Mouse (Mus musculus): ENCODE data around the gene Otud7b. TPM values are rescaled to one million over a fixed set of nuclear protein-coding genes. Genes with fewer than 3 reads are reported as not detected.

Gene Otud7b
- polyA plus RNA-seq, 1 experiment from 2014 or later: 7.9 TPM

GRCm38 (mm10) chr3:96152611-96153010 is 48.3 kb downstream of the Otud7b start:
- ATAC-seq (ENCODE audit: low FRiP score): no peak
- WGBS: 92% methylated on average over 5 of the region's 5 CpGs
- peaks cover 58% of the 10 kb centered on the region for H3K36me3 ChIP-seq (replicated peaks; ENCODE audit: control insufficient read depth, insufficient read depth)

GRCm38 (mm10) chr3:96155501-96155900 is 51.2 kb downstream of the Otud7b start:
- DNase-seq (ENCODE audit: low spot score) (no peak), ATAC-seq (ENCODE audit: low FRiP score) (peak; percentile 48; the same call in 1 of the 2 replicates)
- Histone ChIP-seq H3K36me3 (replicated peaks; ENCODE audit: control insufficient read depth, insufficient read depth) (peaks cover 52% of the 10 kb centered on the region), H3K4me3 (replicated peaks; ENCODE audit: low read length) (no peak overlapping the region), H3K27ac (no peak overlapping the region), H3K9me3 (ENCODE audit: control insufficient read depth, low read length) (no peaks in the 10 kb centered on the region), H3K27me3 (ENCODE audit: control insufficient read depth, insufficient read depth, low read length) (no peaks in the 10 kb centered on the region), H3K9ac (no peak overlapping the region), H3K4me2 (replicated peaks) (no peak overlapping the region), H3K4me1 (replicated peaks; ENCODE audit: control insufficient read depth, insufficient read depth, low read length) (peaks cover 4% of the 10 kb centered on the region; the same call in 1 of the 2 replicates)
- WGBS: 80% methylated on average over 8 of the region's 8 CpGs

More at GRCm38 (mm10) chr3:96152611-96153010, 48.3 kb downstream of the Otud7b start:
- H3K4me3 ChIP-seq (replicated peaks; ENCODE audit: low read length): no peak overlapping the region
- H3K27ac ChIP-seq: no peak overlapping the region
- H3K9ac ChIP-seq: no peak overlapping the region
- DNase-seq (ENCODE audit: low spot score): no peak
- H3K4me1 ChIP-seq (replicated peaks; ENCODE audit: control insufficient read depth, insufficient read depth, low read length): no peaks in the 10 kb centered on the region
- no peaks in the 10 kb centered on the region for H3K9me3 ChIP-seq (ENCODE audit: control insufficient read depth, low read length)
- H3K4me2 ChIP-seq (replicated peaks): no peak overlapping the region
- H3K27me3 ChIP-seq (ENCODE audit: control insufficient read depth, insufficient read depth, low read length): no peaks in the 10 kb centered on the region

- no peak overlapping the region for H3K4me2 ChIP-seq (replicated peaks)
- no peak for ATAC-seq (ENCODE audit: low FRiP score)
- 87% methylated on average over 4 of the region's 4 CpGs for WGBS
Observed at GRCm38 (mm10) chr3:96159820-96160219, 55.5 kb downstream of the Otud7b start.

GRCm38 (mm10) chr3:96160222-96160802 is 56.0 kb downstream of the Otud7b start:
- Histone ChIP-seq H3K27me3 (ENCODE audit: control insufficient read depth, insufficient read depth, low read length) (no peaks in the 10 kb centered on the region), H3K4me2 (replicated peaks) (peak overlapping the region; percentile 74; the same call in 1 of the 2 replicates), H3K36me3 (replicated peaks; ENCODE audit: control insufficient read depth, insufficient read depth) (peaks cover 4% of the 10 kb centered on the region), H3K27ac (no peak overlapping the region), H3K9ac (no peak overlapping the region), H3K4me1 (replicated peaks; ENCODE audit: control insufficient read depth, insufficient read depth, low read length) (peaks cover 16% of the 10 kb centered on the region), H3K4me3 (replicated peaks; ENCODE audit: low read length) (no peak overlapping the region), H3K9me3 (ENCODE audit: control insufficient read depth, low read length) (no peaks in the 10 kb centered on the region)
- DNase-seq (ENCODE audit: low spot score) (no peak), ATAC-seq (ENCODE audit: low FRiP score) (no peak)
- 62% methylated on average over 4 of the region's 4 CpGs for WGBS

More at GRCm38 (mm10) chr3:96159820-96160219, 55.5 kb downstream of the Otud7b start:
- H3K27me3 ChIP-seq (ENCODE audit: control insufficient read depth, insufficient read depth, low read length): no peaks in the 10 kb centered on the region
- no peak overlapping the region for H3K27ac ChIP-seq
- peaks cover 16% of the 10 kb centered on the region for H3K4me1 ChIP-seq (replicated peaks; ENCODE audit: control insufficient read depth, insufficient read depth, low read length)
- H3K4me3 ChIP-seq (replicated peaks; ENCODE audit: low read length): no peak overlapping the region
- peaks cover 9% of the 10 kb centered on the region for H3K36me3 ChIP-seq (replicated peaks; ENCODE audit: control insufficient read depth, insufficient read depth)
- DNase-seq (ENCODE audit: low spot score): no peak
- H3K9ac ChIP-seq: no peak overlapping the region
- H3K9me3 ChIP-seq (ENCODE audit: control insufficient read depth, low read length): no peaks in the 10 kb centered on the region

- Histone ChIP-seq H3K27ac (peak overlapping the region; percentile 26; the same call in 1 of the 2 replicates), H3K9me3 (ENCODE audit: control insufficient read depth, low read length) (no peaks in the 10 kb centered on the region), H3K9ac (peak overlapping the region; percentile 41), H3K36me3 (replicated peaks; ENCODE audit: control insufficient read depth, insufficient read depth) (no peaks in the 10 kb centered on the region), H3K4me3 (replicated peaks; ENCODE audit: low read length) (peak overlapping the region; percentile 30), H3K4me2 (replicated peaks) (peak overlapping the region; percentile 74), H3K4me1 (replicated peaks; ENCODE audit: control insufficient read depth, insufficient read depth, low read length) (peaks cover 16% of the 10 kb centered on the region), H3K27me3 (ENCODE audit: control insufficient read depth, insufficient read depth, low read length) (no peaks in the 10 kb centered on the region)
- 2% methylated on average over 12 of the region's 12 CpGs for WGBS
- ATAC-seq (ENCODE audit: low FRiP score) (peak; percentile 81), DNase-seq (ENCODE audit: low spot score) (peak; percentile 61)
Observed at GRCm38 (mm10) chr3:96160803-96161516, 56.6 kb downstream of the Otud7b start.

- H3K4me1 ChIP-seq (replicated peaks; ENCODE audit: control insufficient read depth, insufficient read depth, low read length): peaks cover 16% of the 10 kb centered on the region
Observed at GRCm38 (mm10) chr3:96161869-96162840, 57.8 kb downstream of the Otud7b start, which contains the start of gene Mtmr11. Gene Mtmr11, plus strand, starts transcription at chr3:96162004.

GRCm38 (mm10) chr3:96163040-96163439 is 58.7 kb downstream of the Otud7b start:
- Histone ChIP-seq H3K4me3 (replicated peaks; ENCODE audit: low read length) (no peak overlapping the region), H3K4me1 (replicated peaks; ENCODE audit: control insufficient read depth, insufficient read depth, low read length) (peaks cover 16% of the 10 kb centered on the region), H3K27me3 (ENCODE audit: control insufficient read depth, insufficient read depth, low read length) (no peaks in the 10 kb centered on the region), H3K36me3 (replicated peaks; ENCODE audit: control insufficient read depth, insufficient read depth) (no peaks in the 10 kb centered on the region), H3K9me3 (ENCODE audit: control insufficient read depth, low read length) (no peaks in the 10 kb centered on the region), H3K9ac (no peak overlapping the region), H3K27ac (no peak overlapping the region), H3K4me2 (replicated peaks) (0 out of 2 replicates have a peak overlapping the region, but pooled peaks have one; percentile 74)
- DNase-seq (ENCODE audit: low spot score) (no peak), ATAC-seq (ENCODE audit: low FRiP score) (no peak)
- WGBS: 88% methylated on average over 6 of the region's 6 CpGs

More at GRCm38 (mm10) chr3:96161869-96162840, 57.8 kb downstream of the Otud7b start, which contains the start of gene Mtmr11:
- no peaks in the 10 kb centered on the region for H3K9me3 ChIP-seq (ENCODE audit: control insufficient read depth, low read length)
- H3K9ac ChIP-seq: peak within 1 kb of the TSS; percentile 41
- peak within 1 kb of the TSS; percentile 26; the same call in 1 of the 2 replicates for H3K27ac ChIP-seq
- H3K4me2 ChIP-seq (replicated peaks): peak within 1 kb of the TSS; percentile 74
- 6% methylated on average over 16 of the region's 16 CpGs for WGBS
- no peak for ATAC-seq (ENCODE audit: low FRiP score)
- peak; percentile 44 for DNase-seq (ENCODE audit: low spot score)
- no peaks in the 10 kb centered on the region for H3K36me3 ChIP-seq (replicated peaks; ENCODE audit: control insufficient read depth, insufficient read depth)
- H3K4me3 ChIP-seq (replicated peaks; ENCODE audit: low read length): peak within 1 kb of the TSS; percentile 30
- H3K27me3 ChIP-seq (ENCODE audit: control insufficient read depth, insufficient read depth, low read length): no peaks in the 10 kb centered on the region

- no peak overlapping the region for H3K9ac ChIP-seq
- ATAC-seq (ENCODE audit: low FRiP score) (no peak), DNase-seq (ENCODE audit: low spot score) (no peak)
- no peak overlapping the region for H3K27ac ChIP-seq
- H3K4me3 ChIP-seq (replicated peaks; ENCODE audit: low read length): no peak overlapping the region
- 61% methylated on average over 12 of the region's 12 CpGs for WGBS
- no peaks in the 10 kb centered on the region for H3K36me3 ChIP-seq (replicated peaks; ENCODE audit: control insufficient read depth, insufficient read depth)
- no peaks in the 10 kb centered on the region for H3K9me3 ChIP-seq (ENCODE audit: control insufficient read depth, low read length)
- peaks cover 18% of the 10 kb centered on the region for H3K4me1 ChIP-seq (replicated peaks; ENCODE audit: control insufficient read depth, insufficient read depth, low read length)
- no peak overlapping the region for H3K4me2 ChIP-seq (replicated peaks)
- H3K27me3 ChIP-seq (ENCODE audit: control insufficient read depth, insufficient read depth, low read length): no peaks in the 10 kb centered on the region
Observed at GRCm38 (mm10) chr3:96168466-96169158, 64.3 kb downstream of the Otud7b start.
